Mouse (Mus musculus) thymus, postnatal 25 days (tissue): ENCODE results near the gene Prkaa2.

Experiments
- DNase-seq: peaks from one replicate; pipeline ENCODE4 v3.0.0; 2022

Prkaa2 gene

GRCm38 (mm10) chr4:105109199-105109989 is at the start of gene Prkaa2:
Prkaa2 (minus strand) TSS chr4:105109890.
- DNase-seq = peak; percentile 67

GRCm38 (mm10) chr4:105159531-105159870 is 49.8 kb upstream of the Prkaa2 start:
- no peak for DNase-seq

- no peak for DNase-seq
Observed at GRCm38 (mm10) chr4:105158651-105159530, 49.2 kb upstream of the Prkaa2 start.

- DNase-seq = peak; percentile 74
Observed at GRCm38 (mm10) chr4:105158169-105158555, 48.5 kb upstream of the Prkaa2 start.

GRCm38 (mm10) chr4:105157276-105158168 is 47.8 kb upstream of the Prkaa2 start, which contains the start of gene Plpp3:
Plpp3 (plus strand) TSS chr4:105157347.
- DNase-seq = peak; percentile 52

GRCm38 (mm10) chr4:105156955-105157275 is 47.2 kb upstream of the Prkaa2 start:
- DNase-seq = no peak

- no peak for DNase-seq
Observed at GRCm38 (mm10) chr4:105156281-105156680, 46.6 kb upstream of the Prkaa2 start.

GRCm38 (mm10) chr4:105153227-105153626 is 43.5 kb upstream of the Prkaa2 start:
- DNase-seq = no peak

GRCm38 (mm10) chr4:105151911-105152690 is 42.4 kb upstream of the Prkaa2 start:
- peak; percentile 59 for DNase-seq

GRCm38 (mm10) chr4:105149492-105149891 is 39.8 kb upstream of the Prkaa2 start:
- DNase-seq = no peak

GRCm38 (mm10) chr4:105133350-105134050 is 23.8 kb upstream of the Prkaa2 start:
- DNase-seq = no peak

- peak; percentile 40 for DNase-seq
Observed at GRCm38 (mm10) chr4:105131756-105132314, 22.1 kb upstream of the Prkaa2 start.

GRCm38 (mm10) chr4:105129212-105129611 is 19.5 kb upstream of the Prkaa2 start:
- DNase-seq = no peak

- peak; percentile 33 for DNase-seq
Observed at GRCm38 (mm10) chr4:105122429-105122828, 12.7 kb upstream of the Prkaa2 start.

GRCm38 (mm10) chr4:105121081-105121480 is 11.4 kb upstream of the Prkaa2 start:
- no peak for DNase-seq

- DNase-seq = no peak
Observed at GRCm38 (mm10) chr4:105113468-105113867, 3.8 kb upstream of the Prkaa2 start.

GRCm38 (mm10) chr4:105113042-105113441 is 3.4 kb upstream of the Prkaa2 start:
- no peak for DNase-seq

GRCm38 (mm10) chr4:105111770-105112169 is 2.1 kb upstream of the Prkaa2 start:
- DNase-seq = no peak

- no peak for DNase-seq
Observed at GRCm38 (mm10) chr4:105110684-105111035, 970 bp upstream of the Prkaa2 start.

GRCm38 (mm10) chr4:105109990-105110683 is 447 bp upstream of the Prkaa2 start:
- DNase-seq = no peak
